Mouse (Mus musculus): ENCODE data around the gene Pdlim4.

The Pdlim4 gene

DNA sequence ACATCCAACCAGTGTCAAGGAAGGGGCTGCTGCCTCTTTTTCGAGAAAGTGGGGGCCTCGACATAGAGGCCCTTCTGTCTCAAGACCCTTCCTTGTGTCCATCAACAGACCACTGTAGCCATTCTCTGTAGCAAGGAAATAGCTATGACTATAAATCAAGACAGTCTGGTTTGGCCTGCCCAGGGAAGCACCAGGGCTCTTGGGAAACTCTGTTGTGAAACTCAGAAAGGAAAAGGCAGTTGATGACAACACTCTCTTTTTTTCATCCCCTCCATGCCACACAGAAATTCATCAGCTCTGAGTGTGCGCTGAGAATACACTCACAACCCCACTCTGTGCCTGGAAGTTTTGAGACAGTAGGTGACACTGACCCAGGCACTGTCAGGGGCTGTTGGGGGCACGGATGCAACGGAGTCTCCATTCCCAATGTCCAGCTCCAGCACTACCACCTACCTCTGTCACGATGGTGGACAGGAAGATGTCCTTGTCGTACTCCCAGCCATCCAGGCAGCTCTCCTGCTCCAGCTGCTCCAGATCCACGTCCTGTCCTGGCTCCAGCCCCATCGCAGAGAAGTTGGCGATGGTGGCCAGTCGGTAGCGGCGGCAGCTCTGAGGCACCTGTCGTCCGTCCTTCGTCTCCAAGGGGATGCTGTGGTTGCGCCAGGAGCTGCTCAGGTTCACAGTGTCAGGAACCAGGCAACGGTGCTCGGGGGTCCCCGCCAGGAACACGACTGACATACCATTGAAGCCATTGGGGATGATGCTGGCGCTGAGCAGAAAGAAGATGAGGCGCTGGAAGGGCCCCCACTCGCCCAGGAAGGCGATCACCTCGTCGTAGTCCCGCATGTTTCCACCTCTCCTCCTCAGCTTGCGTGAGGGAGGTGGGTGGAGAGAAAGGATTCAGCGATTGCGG lies 41.4 kb downstream of the Pdlim4 start:
- in situ Hi-C loops (cut with MboI; ENCODE audit: unreplicated experiment in 2 of 2) = no loop called here

DNA sequence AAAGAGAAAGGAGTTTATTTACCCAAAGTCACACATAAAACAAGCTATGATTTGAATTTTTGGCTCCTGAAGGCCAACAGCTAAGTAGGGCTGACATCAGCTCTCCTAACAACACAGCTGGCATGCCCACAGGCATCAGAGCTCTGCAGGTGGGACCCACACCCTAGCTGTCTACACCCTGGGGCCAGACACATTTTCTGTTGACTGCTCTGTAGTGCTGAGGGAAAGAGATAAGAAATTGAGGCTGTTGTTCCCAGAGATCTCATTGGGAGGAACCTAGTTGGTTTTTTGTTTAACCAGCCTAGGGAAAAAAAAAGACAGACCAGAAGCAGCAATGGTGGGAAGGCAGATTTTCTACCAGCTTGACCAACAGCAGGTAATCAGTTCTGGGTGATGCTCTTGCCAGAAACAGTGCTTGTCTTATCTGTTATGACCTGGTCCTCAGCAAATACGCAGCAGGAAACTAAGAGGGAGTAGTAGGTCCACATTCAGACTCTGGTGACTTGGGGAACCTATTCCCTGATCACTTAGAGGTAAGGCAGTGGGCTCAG lies 42.2 kb downstream of the Pdlim4 start:
- in situ Hi-C loops (cut with MboI; ENCODE audit: unreplicated experiment in 2 of 2) = no loop called here

GRCm38 (mm10) chr11:54021396-54022093 lies 47.3 kb downstream of the Pdlim4 start:
- in situ Hi-C loops (cut with MboI; ENCODE audit: unreplicated experiment in 2 of 2) = no loop called here

- in situ Hi-C loops (cut with MboI; ENCODE audit: unreplicated experiment in 2 of 2) = no loop called here
Observed at GRCm38 (mm10) chr11:54018893-54019732, 49.7 kb downstream of the Pdlim4 start.

DNA sequence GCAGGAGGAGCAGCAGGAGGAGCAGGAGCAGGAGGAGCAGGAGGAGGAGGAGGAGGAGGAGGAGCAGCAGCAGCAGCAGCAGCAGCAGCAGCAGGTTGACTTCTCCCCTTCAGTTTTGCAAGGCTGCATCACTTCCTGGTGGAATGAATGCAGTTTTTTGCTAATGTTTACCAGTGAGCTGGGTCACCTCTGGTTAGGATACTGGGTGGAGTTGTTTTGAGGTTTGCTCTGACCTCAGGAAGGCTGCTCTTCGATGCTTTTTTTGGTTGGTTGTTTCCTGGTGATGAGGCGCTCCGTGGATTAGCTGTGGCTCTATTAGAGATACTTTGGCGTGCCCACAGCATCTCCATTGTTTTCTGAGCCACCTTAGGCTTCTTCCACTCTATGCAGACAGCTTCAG lies 51.2 kb downstream of the Pdlim4 start:
- in situ Hi-C loops (cut with MboI; ENCODE audit: unreplicated experiment in 2 of 2) = no loop called here

- in situ Hi-C loops (cut with MboI; ENCODE audit: unreplicated experiment in 2 of 2) = no loop called here
Observed at GRCm38 (mm10) chr11:54016051-54016450, 52.8 kb downstream of the Pdlim4 start.

GRCm38 (mm10) chr11:54012961-54013360 lies 55.9 kb downstream of the Pdlim4 start:
- in situ Hi-C loops (cut with MboI; ENCODE audit: unreplicated experiment in 2 of 2) = no loop called here

GRCm38 (mm10) chr11:54011255-54011654 lies 57.6 kb downstream of the Pdlim4 start:
- in situ Hi-C loops (cut with MboI; ENCODE audit: unreplicated experiment in 2 of 2) = no loop called here

- in situ Hi-C loops (cut with MboI; ENCODE audit: unreplicated experiment in 2 of 2) = loop anchor here in 1 of 2 experiments (10.0 kb wide), 2 partner anchors 346 to 976 kb away; no protein-coding TSS in a partner anchor
Observed at GRCm38 (mm10) chr11:54008416-54008920, 60.3 kb downstream of the Pdlim4 start.

DNA sequence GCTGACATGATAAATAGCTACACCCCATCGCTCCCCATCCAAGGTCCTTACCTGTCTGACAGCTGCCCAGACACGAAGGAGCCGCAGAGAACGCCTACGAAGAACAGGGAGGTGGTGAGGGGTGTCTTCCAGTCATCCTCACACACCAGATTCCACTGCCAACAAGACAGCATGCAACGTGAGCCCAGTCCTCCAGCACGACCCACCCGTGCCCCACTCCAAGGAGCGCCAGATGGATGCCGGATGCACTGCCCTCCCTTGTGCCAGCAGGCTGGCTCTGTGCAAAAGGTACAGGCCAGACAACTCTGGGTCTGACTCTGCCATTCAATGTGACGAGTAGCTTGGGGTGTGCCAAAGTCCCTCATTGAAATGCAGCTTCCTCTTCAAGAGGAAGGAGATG lies 61.1 kb downstream of the Pdlim4 start:
- in situ Hi-C loops (cut with MboI; ENCODE audit: unreplicated experiment in 2 of 2) = loop anchor here in 1 of 2 experiments (10.0 kb wide), 2 partner anchors 347 to 977 kb away; no protein-coding TSS in a partner anchor

- in situ Hi-C loops (cut with MboI; ENCODE audit: unreplicated experiment in 2 of 2) = loop anchor here in 1 of 2 experiments (10.0 kb wide), 2 partner anchors 348 to 978 kb away; no protein-coding TSS in a partner anchor
Observed at GRCm38 (mm10) chr11:54006901-54007300, 61.9 kb downstream of the Pdlim4 start.

DNA sequence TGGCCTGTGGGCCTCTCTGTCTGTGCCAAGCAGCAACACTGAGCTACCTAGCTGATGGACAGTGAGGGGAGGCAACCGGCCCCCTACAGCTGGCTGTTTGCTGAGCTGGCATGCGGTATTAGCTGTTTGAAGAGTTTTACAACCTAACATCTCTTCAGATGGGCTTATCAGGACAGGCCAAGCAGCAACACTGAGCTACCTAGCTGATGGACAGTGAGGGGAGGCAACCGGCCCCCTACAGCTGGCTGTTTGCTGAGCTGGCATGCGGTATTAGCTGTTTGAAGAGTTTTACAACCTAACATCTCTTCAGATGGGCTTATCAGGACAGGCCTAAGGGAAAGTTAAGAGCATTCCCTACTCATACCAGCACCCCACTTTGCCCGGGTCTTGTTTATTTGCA lies 62.5 kb downstream of the Pdlim4 start:
- in situ Hi-C loops (cut with MboI; ENCODE audit: unreplicated experiment in 2 of 2) = loop anchor here in 1 of 2 experiments (10.0 kb wide), 2 partner anchors 348 to 978 kb away; no protein-coding TSS in a partner anchor

Measured in v-Abl transformed pro-B cells (cell line).